Mouse (Mus musculus): ENCODE measurements around the gene Trp53i11.

- TF ChIP-seq USF1 (IDR thresholded peaks at IDR 0.05; ENCODE audit: low read depth): no peak
- no peak for TF ChIP-seq POLR2A (IDR thresholded peaks at IDR 0.05; ENCODE audit: insufficient read length, low read depth)
- TF ChIP-seq MAX (IDR thresholded peaks at IDR 0.05; ENCODE audit: low read depth): no peak
- TF ChIP-seq MYOG (IDR thresholded peaks at IDR 0.05; ENCODE audit: control insufficient read depth in 1 of 3, insufficient read depth in 1 of 3, insufficient read length in 2 of 3, low read depth in 2 of 3): no peak
- TF ChIP-seq E2F4 (IDR thresholded peaks at IDR 0.05; ENCODE audit: insufficient read depth): no peak
Observed at GRCm38 (mm10) chr2:93161914-93162664, 25.3 kb upstream of the Trp53i11 start.

Data from myocyte (in vitro differentiated cells).